Mouse (Mus musculus) retina, postnatal 7 days (tissue): ENCODE measurements around the gene Gm45837.

ENCODE experiments used
- DNase-seq: peaks from one replicate; pipeline ENCODE4 v3.0.0-alpha.2; 2012; ENCODE audit warnings: low read depth, low spot score

The Gm45837 gene

DNA sequence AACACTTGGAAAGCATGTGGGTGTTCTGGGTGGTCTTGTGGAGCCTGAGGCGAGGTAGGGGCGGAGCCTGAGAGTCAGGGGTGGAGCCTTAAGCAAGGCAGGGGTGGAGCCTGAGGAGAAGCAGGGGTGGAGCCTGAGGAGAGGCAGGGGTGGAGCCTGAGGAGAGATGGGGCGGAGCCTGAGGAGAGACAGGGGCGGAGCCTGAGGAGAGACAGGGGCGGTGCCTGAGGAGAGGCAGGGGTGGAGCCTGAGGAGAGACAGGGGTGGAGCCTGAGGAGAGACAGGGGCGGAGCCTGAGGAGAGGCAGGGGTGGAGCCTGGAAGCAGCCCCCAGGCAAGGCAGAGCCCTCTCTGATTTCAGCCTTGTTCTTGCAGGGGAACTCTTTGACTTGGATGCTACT, 90.5 kb downstream of the Gm45837 start:
- DNase-seq, result no peak

- DNase-seq, result no peak
These were observed 91.0 kb downstream of the Gm45837 start for GRCm38 (mm10) chr7:101501675-101502074.

- peak; percentile 65 for DNase-seq
These were observed 92.7 kb downstream of the Gm45837 start for GRCm38 (mm10) chr7:101503351-101503750.

- no peak for DNase-seq
These were observed 93.1 kb downstream of the Gm45837 start for GRCm38 (mm10) chr7:101503803-101504202.

DNA sequence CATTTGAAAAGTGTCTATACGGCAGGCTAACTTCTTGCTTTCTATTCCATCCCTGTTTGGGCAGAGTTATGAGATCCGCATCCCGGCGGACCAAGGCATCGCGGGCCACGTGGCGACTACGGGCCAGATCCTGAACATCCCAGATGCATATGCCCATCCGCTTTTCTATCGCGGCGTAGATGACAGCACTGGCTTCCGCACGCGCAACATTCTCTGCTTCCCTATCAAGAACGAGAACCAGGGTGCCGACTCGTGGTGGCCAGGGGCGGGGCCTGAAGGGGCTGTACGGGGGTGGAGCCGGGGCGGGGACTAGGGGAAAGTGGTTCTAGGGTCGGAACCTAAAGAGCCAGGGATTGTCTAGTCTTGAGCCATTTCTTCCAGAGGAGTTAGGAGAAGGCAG, 93.8 kb downstream of the Gm45837 start:
- no peak for DNase-seq

DNA sequence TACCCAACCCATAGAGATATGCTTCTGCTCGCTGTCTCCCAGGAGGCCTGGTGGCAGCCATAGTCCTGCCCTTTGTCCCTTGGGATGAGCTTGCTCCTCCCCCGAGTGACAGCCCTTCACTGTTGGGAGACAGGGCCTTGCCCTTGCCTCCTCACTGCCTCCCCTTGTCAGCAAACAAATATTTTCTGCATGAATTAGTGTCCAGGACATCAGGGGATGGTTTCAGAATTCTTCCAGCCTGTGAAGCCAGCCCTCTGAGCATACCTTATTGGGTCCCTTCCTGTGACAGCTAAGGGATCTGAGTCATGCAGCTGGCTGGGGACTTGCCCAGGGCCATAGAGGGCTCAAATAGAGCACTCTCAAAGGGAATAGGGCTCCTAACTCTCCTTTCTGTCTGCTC, 98.5 kb downstream of the Gm45837 start:
- DNase-seq, result no peak

DNA sequence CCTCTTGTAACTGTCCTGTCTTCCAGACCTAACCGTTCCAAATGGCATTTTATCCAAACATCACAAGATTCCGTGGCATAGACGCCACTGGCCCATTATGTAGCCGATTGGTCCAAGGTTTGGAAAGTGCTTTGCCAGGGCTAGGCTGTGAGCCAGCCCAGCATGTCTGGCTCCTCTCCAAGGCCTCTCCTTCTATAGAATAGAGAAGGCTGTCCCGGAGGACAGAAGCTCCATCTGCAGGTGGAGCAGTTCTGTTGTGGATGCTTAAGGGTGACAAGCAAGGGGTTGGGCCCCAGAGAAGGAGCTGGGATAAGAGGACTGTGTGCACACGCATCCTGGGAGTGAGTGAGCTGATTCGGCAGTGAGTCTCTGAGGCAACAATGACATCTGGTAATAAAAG, 103.0 kb downstream of the Gm45837 start:
- no peak for DNase-seq

GRCm38 (mm10) chr7:101514768-101515167, 104.1 kb downstream of the Gm45837 start:
- no peak for DNase-seq

DNA sequence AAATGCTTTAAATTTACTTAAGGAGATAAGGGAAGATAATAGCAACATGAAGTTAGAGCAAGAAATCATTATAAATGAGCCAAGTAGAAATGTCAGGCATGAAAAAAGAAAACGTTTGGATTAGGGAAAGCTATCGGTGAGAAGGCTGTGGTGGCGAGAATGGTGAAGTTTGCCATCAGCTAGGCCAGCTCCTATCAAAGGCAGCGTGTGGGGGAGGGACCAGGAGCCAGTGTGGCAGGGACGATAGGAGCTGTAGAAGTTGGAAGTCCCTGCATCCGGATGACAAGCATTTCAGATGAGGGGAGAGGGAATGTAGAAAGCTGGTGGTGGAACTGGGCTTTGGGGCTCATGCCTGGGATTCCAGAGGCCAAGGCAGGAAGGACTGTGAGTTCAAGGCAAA, 104.6 kb downstream of the Gm45837 start:
- DNase-seq, result no peak

GRCm38 (mm10) chr7:101516460-101516859, 105.8 kb downstream of the Gm45837 start:
- DNase-seq, result no peak

DNA sequence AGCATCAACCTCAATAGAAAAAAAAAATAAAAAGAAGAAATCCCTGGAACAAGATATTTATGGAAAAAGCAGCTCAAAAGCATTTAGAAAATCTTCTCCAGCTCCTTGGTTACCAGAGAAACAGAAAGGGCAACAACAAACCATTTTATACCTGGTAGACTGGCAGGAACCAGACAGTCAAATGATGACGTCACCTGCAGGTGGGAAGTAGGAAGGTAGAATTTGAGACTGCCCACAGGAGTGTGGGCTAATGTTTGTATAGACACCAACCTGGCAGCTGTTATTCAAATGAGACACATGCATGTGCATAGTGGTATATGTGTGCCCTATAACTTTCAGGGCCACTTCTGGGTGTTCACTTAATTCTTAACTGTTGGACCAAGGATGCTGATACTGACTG, 111.0 kb downstream of the Gm45837 start:
- no peak for DNase-seq

DNA sequence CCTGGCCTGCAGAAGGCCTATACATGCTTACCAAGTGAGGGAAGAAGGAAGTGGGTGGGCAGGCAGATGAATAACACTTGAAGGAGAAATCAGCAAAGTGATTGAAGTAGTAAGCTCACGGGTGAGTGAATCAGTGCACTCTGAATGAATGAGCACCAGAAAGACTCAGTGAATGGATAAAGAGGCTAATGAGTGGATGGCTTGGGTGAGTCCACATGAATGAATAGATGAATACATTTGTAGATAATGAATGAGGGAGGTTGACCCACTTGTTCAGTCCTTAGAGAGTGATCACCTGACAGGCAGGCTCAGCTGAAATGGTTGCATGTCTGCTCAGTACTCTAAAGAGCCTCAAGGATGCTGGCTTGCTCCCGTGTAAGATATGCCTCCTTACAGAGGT, 112.5 kb downstream of the Gm45837 start:
- DNase-seq, result peak; percentile 24

DNA sequence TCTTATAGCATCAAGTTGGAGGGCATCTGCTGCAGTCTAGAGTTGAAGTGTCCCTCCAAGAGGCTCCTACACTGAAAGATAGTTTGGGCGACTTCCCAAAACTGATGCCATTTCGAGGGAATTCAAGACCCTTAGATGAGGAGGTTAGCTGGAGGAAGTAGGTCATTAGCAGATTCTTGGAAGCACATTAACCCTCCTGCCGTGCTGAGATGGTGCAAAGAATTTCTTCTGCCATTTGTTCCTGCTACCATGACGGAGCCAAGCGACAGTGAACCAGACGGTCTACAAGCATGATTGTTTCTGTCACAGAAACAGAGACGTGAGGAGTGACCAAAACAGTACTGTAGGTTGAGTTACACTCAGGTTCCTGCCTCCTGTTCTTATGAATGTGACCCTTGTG, 115.8 kb downstream of the Gm45837 start:
- no peak for DNase-seq

DNA sequence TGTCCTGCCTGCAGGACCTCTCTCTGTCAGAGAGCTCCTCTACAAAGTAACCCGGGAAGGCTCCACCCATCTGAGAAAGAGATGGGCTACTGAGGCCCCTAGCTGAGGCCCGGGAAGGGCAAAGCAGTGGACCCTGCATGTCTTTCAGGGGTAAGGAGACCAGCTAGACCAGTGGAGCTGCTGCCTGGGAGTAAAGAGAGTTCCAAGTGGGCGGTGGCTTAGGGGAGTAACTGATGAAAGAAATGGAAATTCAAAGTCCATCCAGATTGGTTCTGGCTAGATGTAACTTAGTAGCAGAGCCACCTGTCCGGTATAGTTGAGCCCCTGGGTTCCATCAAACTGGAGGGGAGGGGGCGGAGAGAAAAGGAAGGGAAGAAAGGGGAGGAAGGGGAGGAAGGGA, 123.7 kb downstream of the Gm45837 start:
- DNase-seq, result no peak

DNA sequence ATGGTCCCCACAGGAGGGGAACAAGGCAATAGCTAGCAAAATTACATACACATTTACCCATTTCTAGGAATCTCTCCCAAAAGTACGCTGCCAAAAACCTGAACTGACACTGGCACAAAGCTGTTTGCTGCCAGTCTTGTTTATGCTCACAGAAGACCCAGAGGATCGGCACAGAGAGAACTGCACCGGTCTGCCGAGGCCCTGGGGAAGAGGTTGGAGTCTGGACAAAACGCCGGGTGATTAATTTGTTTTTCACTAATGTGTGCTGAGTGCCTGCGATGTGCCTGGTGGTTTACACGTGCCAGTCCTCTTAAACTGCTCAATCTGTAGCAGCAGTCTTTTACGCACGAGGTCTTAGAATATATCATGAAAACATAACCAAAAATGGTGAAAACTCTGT, 124.4 kb downstream of the Gm45837 start:
- no peak for DNase-seq

DNA sequence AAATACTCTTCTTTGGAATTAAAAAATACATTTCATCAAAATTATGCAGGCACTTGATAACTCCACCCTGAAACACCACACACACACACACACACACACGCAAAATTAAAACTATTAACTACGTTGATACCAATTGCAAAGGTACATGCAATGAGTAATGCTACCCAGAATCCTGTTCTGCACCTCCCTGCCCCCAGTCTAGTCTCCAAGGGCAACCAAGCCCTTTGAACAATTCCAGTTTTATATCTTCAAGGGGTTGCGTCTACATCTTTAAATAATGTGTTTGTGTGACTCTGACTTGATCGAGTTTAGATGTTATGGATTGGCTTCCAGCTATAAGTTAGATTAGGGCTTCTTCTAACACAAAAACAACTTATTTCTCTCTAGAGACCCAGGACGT, 124.8 kb downstream of the Gm45837 start:
- DNase-seq, result no peak

GRCm38 (mm10) chr7:101537541-101537940, 126.9 kb downstream of the Gm45837 start:
- DNase-seq, result no peak

DNA sequence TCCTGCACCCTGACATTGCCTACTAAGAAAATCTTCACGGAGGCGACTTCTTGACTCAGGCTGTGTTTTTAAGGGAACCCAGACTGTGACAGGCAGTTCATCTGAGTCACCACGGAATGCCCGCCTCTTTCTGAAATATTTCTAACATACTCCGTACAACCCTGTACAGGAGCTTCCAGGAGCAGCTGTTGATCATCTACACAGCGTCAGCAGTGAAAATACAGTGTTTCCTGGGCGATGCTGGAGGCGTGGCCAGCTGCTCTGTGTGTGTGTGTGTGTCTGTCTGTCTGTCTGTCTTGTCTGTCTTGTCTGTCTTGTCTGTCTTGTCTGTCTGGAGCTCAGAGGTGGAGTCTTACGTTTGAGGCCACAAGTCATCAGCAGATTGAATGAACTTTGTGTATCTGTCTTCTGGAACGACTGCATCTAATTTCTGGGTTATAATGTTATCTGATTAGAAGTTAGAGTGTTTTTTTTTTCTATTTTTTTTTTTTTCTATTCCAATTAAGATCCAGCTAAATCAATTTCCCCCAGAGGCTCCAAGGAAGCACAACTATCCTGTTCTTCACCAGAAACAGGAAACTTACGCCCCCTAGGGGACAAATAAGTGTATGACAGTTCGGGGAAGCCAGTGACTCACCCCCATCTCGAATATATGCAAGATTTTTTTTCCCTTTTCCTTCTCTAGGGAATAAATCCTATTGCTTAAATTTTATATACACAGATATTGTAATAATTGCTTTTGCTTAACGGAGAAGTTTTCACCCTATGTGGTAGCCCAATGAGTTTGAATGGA, 127.7 kb downstream of the Gm45837 start:
- DNase-seq, result peak; percentile 42

DNA sequence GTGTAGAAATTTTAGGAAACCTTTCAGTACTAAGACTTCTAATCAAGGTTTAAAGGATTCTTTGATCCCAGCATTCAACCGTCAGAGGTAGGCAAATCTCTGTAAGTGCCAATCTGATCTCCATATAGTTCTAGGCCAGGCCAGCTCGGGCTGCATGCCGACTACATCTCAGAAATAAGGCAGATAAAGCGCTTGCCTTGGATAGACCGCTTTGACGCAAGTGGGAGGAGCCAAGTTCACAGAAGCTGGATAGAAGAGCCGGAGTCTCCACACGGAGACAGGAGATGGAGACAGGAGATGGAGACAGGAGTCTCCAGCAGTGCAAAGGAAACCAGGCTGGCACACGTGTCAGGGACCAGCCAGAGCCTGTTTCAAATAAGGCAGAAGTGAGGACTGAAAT, 129.1 kb downstream of the Gm45837 start:
- DNase-seq, result no peak

DNA sequence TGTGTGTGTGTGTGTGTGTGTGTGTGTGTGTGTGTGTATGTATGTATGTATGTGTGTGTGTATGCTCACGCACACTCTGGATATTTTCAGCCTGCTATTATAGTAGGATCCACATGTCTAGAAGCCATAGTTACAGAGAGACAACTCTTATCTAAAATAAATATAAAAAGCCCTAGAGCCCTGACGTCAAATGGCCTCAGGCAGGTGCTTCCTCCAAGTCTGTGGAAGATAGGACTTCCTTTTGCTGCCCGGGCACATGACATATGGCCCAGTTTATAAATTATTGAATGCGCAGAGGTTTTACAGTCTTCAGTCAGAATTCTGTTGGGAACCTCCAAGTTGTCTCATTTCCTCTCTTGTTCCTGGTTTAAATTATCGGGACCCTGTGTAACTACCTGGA, 130.0 kb downstream of the Gm45837 start:
- DNase-seq, result no peak

- peak; percentile 63 for DNase-seq
These were observed 130.4 kb downstream of the Gm45837 start for GRCm38 (mm10) chr7:101541132-101541531.

GRCm38 (mm10) chr7:101541734-101542133, 131.0 kb downstream of the Gm45837 start:
- DNase-seq, result no peak

DNA sequence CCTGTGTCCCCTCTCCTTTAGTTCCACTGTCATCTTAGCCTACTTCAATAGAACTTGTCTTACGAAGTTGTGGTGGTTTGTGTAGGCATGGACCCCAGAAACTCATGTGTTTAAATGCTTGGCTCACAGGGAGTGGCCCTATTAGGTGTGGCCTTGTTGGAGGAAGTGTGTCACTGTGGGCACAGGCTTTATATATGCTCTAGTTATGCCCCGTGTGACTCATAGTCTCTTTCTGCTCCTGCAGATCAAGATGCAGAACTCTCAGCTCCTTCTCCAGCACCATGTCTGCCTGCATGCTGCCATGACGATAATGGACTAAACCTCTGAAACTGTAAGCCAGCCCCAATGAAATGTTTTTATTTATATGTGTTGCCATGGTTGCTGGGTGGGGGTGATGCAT, 137.0 kb downstream of the Gm45837 start:
- DNase-seq, result no peak

DNA sequence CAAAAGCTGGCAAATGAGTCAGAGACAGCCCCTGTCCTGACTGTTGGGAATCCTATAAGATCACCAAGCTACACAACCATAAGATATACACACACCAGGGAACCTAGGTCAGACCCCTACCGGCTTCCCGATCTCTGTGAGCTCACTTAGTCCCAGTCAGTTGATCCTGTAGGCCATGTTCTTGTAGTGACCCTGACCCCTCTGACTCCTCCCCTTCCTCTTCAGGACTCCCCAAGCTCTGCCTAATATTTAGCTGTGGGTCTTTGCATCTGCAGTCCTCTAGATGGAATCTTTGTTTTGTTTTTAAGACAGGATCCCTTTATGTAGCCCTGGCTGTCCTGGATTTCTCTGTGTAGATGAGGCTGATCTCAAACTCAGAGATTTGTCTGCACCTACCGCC, 138.6 kb downstream of the Gm45837 start:
- no peak for DNase-seq
